Mouse (Mus musculus) CD4-positive, CD25-positive, alpha-beta regulatory T cell (primary cell): ENCODE data around the gene Ttc39a. TPM values are rescaled to one million over a fixed set of nuclear protein-coding genes. Genes with fewer than 3 reads are reported as not detected.

Source experiments
- polyA plus RNA-seq: library from polyadenylated mRNA; unstranded; fragments of 100-300 nt; shearing (Covaris generic); gene quantifications from one replicate; pipeline ENCODE4 v1.2.1, GENCODE M21; 2017

Gene Ttc39a
- 0.17 TPM for polyA plus RNA-seq

DNA sequence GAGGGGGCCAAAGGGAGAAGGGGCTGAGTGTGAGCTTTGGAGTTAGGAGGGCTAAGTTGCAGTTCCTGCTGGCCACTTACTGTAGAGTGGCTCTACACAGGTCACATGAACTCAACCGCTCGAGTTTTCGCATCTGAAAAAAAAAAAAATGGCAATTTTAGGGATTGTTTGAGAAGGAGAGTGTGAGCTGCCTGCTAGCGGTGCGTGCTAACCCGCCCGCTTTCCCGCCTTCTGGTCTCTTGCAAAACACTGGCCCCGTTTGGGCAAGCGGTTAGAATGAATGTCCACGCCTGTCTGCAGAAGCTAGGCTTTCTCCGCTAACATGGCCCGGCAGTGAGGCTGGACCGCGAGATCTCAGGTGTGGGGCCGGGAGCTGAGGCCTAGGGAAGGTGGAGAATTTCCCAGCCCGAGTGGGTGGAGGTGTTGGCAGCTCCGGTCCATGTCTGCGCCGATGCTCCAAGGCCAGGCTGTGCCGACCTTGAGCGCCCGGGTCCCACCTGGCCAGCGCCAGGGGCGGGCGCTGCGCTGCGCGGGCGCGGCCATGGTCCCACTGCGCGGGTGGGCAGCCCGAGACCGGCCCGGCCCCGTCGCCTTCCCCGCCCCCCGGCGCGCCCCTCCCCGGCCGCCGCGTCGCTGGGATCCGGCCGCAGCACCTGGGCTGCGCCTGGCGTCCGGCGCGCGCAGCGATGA, at the start of gene Ttc39a:
TSS of gene Ttc39a (plus strand) at position 138 of the 690 bp plus-strand sequence.

DNA sequence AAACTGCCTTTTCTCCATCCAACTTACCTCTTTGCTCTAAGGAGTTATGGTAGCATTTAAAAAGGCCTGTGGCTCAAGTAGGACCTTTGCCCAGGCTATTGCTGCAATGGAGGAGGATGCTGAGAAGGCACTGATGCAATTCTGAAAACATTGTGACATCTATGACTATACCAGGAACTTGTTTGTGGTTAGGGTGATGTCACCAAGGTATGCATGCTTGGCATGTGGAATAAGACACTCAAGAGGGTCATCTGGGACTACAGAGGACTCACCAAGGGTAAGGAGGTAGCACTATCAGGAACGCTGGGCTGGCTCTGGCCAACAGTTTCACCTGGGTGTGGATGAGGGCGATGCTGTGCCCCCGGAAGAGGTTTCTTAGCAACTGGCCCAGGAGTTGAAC, 78.2 kb downstream of the Ttc39a start, which contains the start of gene Rnf11:
TSS of gene Rnf11 (minus strand) at position 108 of the 400 bp plus-strand sequence.

Other genes starting within 250 kb of the Ttc39a start
- 142 TPM for gene Osbpl9, start 204.4 kb upstream of the Ttc39a start, polyA plus RNA-seq
- not detected for gene Calr4, start 172.1 kb upstream of the Ttc39a start, polyA plus RNA-seq
- gene Eps15, start 126.4 kb upstream of the Ttc39a start, polyA plus RNA-seq, result 113 TPM
- gene Rnf11, start 78.1 kb downstream of the Ttc39a start, polyA plus RNA-seq, result 45.1 TPM
- not detected for gene 4930522H14Rik, start 124.7 kb downstream of the Ttc39a start, polyA plus RNA-seq